8 mouse cellular contexts compared by ENCODE assay signal in the genomic region with DNA sequence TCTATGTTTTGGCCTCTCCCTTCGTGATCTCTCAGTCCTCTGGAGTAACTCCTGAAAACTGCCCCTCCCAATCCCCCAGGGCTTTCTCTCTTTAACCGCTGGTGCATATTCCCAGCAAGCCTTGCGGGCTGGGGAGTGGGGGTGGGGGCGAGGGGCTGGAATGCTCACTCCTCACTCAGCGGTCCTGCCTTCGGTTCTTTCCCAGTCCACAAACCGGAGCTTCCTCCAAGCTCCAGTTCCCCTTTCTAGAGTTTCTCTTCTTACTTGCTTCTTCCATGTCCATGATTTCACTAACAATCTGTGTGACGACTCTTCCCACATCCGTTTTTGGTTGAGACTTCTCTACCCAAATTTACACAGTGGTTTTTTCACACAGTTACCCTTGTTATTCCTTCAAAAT. TPM values are rescaled to one million over a fixed set of nuclear protein-coding genes. Genes with fewer than 3 reads are reported as not detected.
DNase-seq lines count a peak whose midpoint lies in the region; ATAC-seq and TF ChIP-seq lines count a peak whose summit lies in the region.
"Had no signal": no experiment of that assay in that cellular context is flagged by ENCODE, and none has a peak within 500 bp of the region (broad histone marks: within the 10 kb centered on the region; RNA-seq: fewer than 3 reads in every experiment).

No protein-coding gene starts in this region.

- H3K36me3 ChIP-seq in liver, adult 2 months (ENCODE audit: control insufficient read depth, insufficient read depth, low read length): no peaks in the 10 kb centered on the region
- no peaks in the 10 kb centered on the region for H3K36me3 ChIP-seq in heart, embryonic 11.5 days (ENCODE audit: control insufficient read depth, insufficient read depth, low read length)

- H3K79me2 ChIP-seq in liver, adult 2 months (ENCODE audit: control insufficient read depth, insufficient read depth, low read length): no peaks in the 10 kb centered on the region

- WGBS in liver, adult 2 months: 59% methylated on average over 9 of the region's 9 CpGs
- 15% methylated on average over 9 of the region's 9 CpGs for WGBS in heart, embryonic 11.5 days (ENCODE audit: insufficient replicate concordance)

- H3K27ac ChIP-seq in liver, adult 2 months (replicated peaks; ENCODE audit: insufficient read depth, low read depth, low read length): no peak overlapping the region
- peak overlapping the region; percentile 52 for H3K27ac ChIP-seq in brown adipose tissue, adult 24 weeks (replicated peaks; ENCODE audit: low read depth, low read length)
- H3K27ac ChIP-seq in heart, embryonic 11.5 days (ENCODE audit: low read depth, low read length): no peak overlapping the region

- H3K4me2 ChIP-seq in heart, embryonic 11.5 days: peak overlapping the region; percentile 47

- DNase-seq in liver, adult 2 months (ENCODE audit: extremely low read depth, low read depth, low spot score): peak; percentile 39
- DNase-seq in liver: no peak
- DNase-seq in left cerebral cortex, postnatal 14 days (ENCODE audit: low spot score in 2 of 2): no peak
- no peak for DNase-seq in cerebellum, adult 8-10 months
- DNase-seq: right cerebral cortex, postnatal 14 days had no signal

- no peak for TF ChIP-seq POLR2A in liver, adult 2 months (IDR thresholded peaks at IDR 0.05; ENCODE audit: extremely low read depth, insufficient read depth, low read length)

- TF ChIP-seq CTCF in liver, adult 2 months (IDR thresholded peaks at IDR 0.05; ENCODE audit: low read depth, low read length): no peak

- H3K27me3 ChIP-seq in liver, adult 2 months (ENCODE audit: control insufficient read depth, insufficient read depth, low read length): peaks cover 17% of the 10 kb centered on the region
- peaks cover 15% of the 10 kb centered on the region; the same call in 1 of the 2 replicates for H3K27me3 ChIP-seq in heart, embryonic 11.5 days (ENCODE audit: control insufficient read depth, insufficient read depth, low read length)

- H3K4me1 ChIP-seq in liver, adult 2 months (ENCODE audit: control insufficient read depth, insufficient read depth, low read length): no peaks in the 10 kb centered on the region; the same call in 1 of the 2 replicates
- no peaks in the 10 kb centered on the region for H3K4me1 ChIP-seq in brown adipose tissue, adult 24 weeks (ENCODE audit: control insufficient read depth, insufficient read depth, insufficient read length, low read length)
- no peaks in the 10 kb centered on the region; the same call in 1 of the 2 replicates for H3K4me1 ChIP-seq in heart, embryonic 11.5 days (ENCODE audit: control insufficient read depth, insufficient read depth, low read length)

- intact Hi-C loops in left cerebral cortex, postnatal 14 days (cut with DNase I): no loop called here

- H3K9me3 ChIP-seq in heart, embryonic 11.5 days (replicated peaks; ENCODE audit: control insufficient read depth, low read length): no peaks in the 10 kb centered on the region

- H3K9ac ChIP-seq in liver, adult 2 months (ENCODE audit: low read depth, low read length): no peak overlapping the region
- 0 out of 2 replicates have a peak overlapping the region, but pooled peaks have one; percentile 28 for H3K9ac ChIP-seq in heart, embryonic 11.5 days (ENCODE audit: low read depth, low read length)

- no peak for ATAC-seq in heart, embryonic 11.5 days (replicated peaks; ENCODE audit: insufficient number of reproducible peaks, low FRiP score, low TSS enrichment)
- peak; percentile 61 for ATAC-seq in monocyte, adult 5-6 weeks (replicated peaks; ENCODE audit: insufficient number of reproducible peaks, low FRiP score, low TSS enrichment, poor library complexity, severe bottlenecking)

- H3K4me3 ChIP-seq in liver, adult 2 months (ENCODE audit: insufficient read depth, low read depth, low read length): no peak overlapping the region
- H3K4me3 ChIP-seq in brown adipose tissue, adult 24 weeks (ENCODE audit: insufficient read depth, low read depth, low read length): peak overlapping the region; percentile 10; the same call in 1 of the 2 replicates
- no peak overlapping the region for H3K4me3 ChIP-seq in heart, embryonic 11.5 days (ENCODE audit: low read depth, low read length)

RNA-seq across cellular contexts. Expression of a gene that starts 4.0 kb away (rescaled TPM):
- 0.18 and 0.40 TPM in 2 replicates for total RNA-seq in liver, adult 2 months (2014; rRNA removed)
- 0.05 TPM in 2 replicates for polyA plus RNA-seq in liver, adult 2 months (2012; rRNA removed)
- not detected in 2 replicates for polyA plus RNA-seq in brown adipose tissue, adult 24 weeks (2012; ENCODE audit: insufficient read depth, insufficient read length, missing spikeins)
- polyA plus RNA-seq in heart, embryonic 11.5 days (2014; fragmentation: Nextera tagmentation; extraction: Ambion mirVana): 4.3 and 4.5 TPM in 2 replicates
- total RNA-seq in monocyte, adult 5-6 weeks (2017): 0.97 to 3.2 TPM in 2 of 3 replicates, not detected in the other
- 100 to 1,000 TPM; 141 TPM for total RNA-seq in left cerebral cortex, postnatal 14 days (2021)

RNA-seq across cellular contexts. Expression of a gene that starts 4.4 kb away (rescaled TPM):
- total RNA-seq in liver, adult 2 months (2014; rRNA removed): 53.6 and 60.4 TPM in 2 replicates
- polyA plus RNA-seq in liver, adult 2 months (2012; rRNA removed): 10.5 and 14.8 TPM in 2 replicates
- polyA plus RNA-seq in brown adipose tissue, adult 24 weeks (2012; ENCODE audit: insufficient read depth, insufficient read length, missing spikeins): 42.7 and 56.1 TPM in 2 replicates
- 24.5 and 26.9 TPM in 2 replicates for polyA plus RNA-seq in heart, embryonic 11.5 days (2014; fragmentation: Nextera tagmentation; extraction: Ambion mirVana)
- 0.29 to 2.0 TPM (median 0.96 TPM) in 3 replicates for total RNA-seq in monocyte, adult 5-6 weeks (2017)
- 100 to 1,000 TPM; 240 to 256 TPM for total RNA-seq in left cerebral cortex, postnatal 14 days (2021)

Comparison
In these comparisons a context has a peak if more than half of its experiments do, and no peak if none do; other contexts are left out.
1. RNA of a gene that starts 4.0 kb away (total RNA-seq): 141 TPM in left cerebral cortex, postnatal 14 days; 0.97 to 3.2 TPM in monocyte, adult 5-6 weeks and 0.18 to 0.40 TPM in liver, adult 2 months; every median in the first group is over 10 times any median in the second.
2. RNA of a gene that starts 4.4 kb away (total RNA-seq): 240 to 256 TPM in left cerebral cortex, postnatal 14 days and 53.6 to 60.4 TPM in liver, adult 2 months; 0.29 to 2.0 TPM in monocyte, adult 5-6 weeks; every median in the first group is over 10 times any median in the second.